ENCODE assay signal across 12 mouse cellular contexts in genomic region chr5:134512086-134512485, GRCm38 (mm10). TPM values are rescaled to one million over a fixed set of nuclear protein-coding genes. Genes with fewer than 3 reads are reported as not detected.
DNase-seq lines count a peak whose midpoint lies in the region; ATAC-seq and TF ChIP-seq lines count a peak whose summit lies in the region.
"Had no signal": no experiment of that assay in that cellular context is flagged by ENCODE, and none has a peak within 500 bp of the region (broad histone marks: within the 10 kb centered on the region; RNA-seq: fewer than 3 reads in every experiment).

No protein-coding gene starts in this region.

- no peak overlapping the region for H3K4me3 ChIP-seq in heart, embryonic 15.5 days
- H3K4me3 ChIP-seq in CH12.LX (replicated peaks in 1 of 3; ENCODE audit: low read depth in 2 of 3, low read length in 2 of 3, poor library complexity in 1 of 3): no peak overlapping the region
- no peak overlapping the region for H3K4me3 ChIP-seq in midbrain, embryonic 16.5 days (ENCODE audit: low read depth, low read length)

- in situ Hi-C loops in CH12.LX (cut with MboI; ENCODE audit: low pct_ligation_motif_present, low pct_unique_long_range_greater_than_20kb, low sequenced_read_pairs): no loop called here

- no peaks in the 10 kb centered on the region for H3K27me3 ChIP-seq in heart, embryonic 15.5 days
- H3K27me3 ChIP-seq in CH12.LX (replicated peaks): no peaks in the 10 kb centered on the region
- H3K27me3 ChIP-seq in midbrain, embryonic 16.5 days (ENCODE audit: control insufficient read depth, insufficient read depth, low read depth, low read length): no peaks in the 10 kb centered on the region

- peaks cover 8% of the 10 kb centered on the region for H3K4me1 ChIP-seq in heart, embryonic 15.5 days (replicated peaks)
- H3K4me1 ChIP-seq in CH12.LX (ENCODE audit: control insufficient read depth in 1 of 2, insufficient read depth in 2 of 2): peaks cover 10 to 35% of the 10 kb centered on the region in 2 experiments; a peak in 3 of 4 replicates
- H3K4me1 ChIP-seq in midbrain, embryonic 16.5 days (ENCODE audit: control insufficient read depth, insufficient read depth, low read length): peaks cover 5% of the 10 kb centered on the region; the same call in 1 of the 2 replicates

- TF ChIP-seq POLR2A in CH12.LX (IDR thresholded peaks at IDR 0.05; ENCODE audit: low read depth, low read length): no peak

- intact Hi-C loops in heart, postnatal 25 days (cut with DNase I): no loop called here

- no peaks in the 10 kb centered on the region for H3K79me2 ChIP-seq in CH12.LX (replicated peaks; ENCODE audit: control insufficient read depth, extremely low read depth, insufficient read depth, poor library complexity, severe bottlenecking)

- H3K9me3 ChIP-seq in heart, embryonic 15.5 days (replicated peaks): no peaks in the 10 kb centered on the region
- H3K9me3 ChIP-seq in CH12.LX (replicated peaks; ENCODE audit: low read length): peaks cover 11% of the 10 kb centered on the region
- no peaks in the 10 kb centered on the region; the same call in 1 of the 2 replicates for H3K9me3 ChIP-seq in midbrain, embryonic 16.5 days (replicated peaks; ENCODE audit: control insufficient read depth, low read length, poor library complexity, severe bottlenecking)

- 33% methylated on average over 5 of the region's 5 CpGs for WGBS in heart, embryonic 15.5 days
- 61% methylated on average over 5 of the region's 5 CpGs for WGBS in midbrain, embryonic 16.5 days

- H3K36me3 ChIP-seq in heart, embryonic 15.5 days: peaks cover 28% of the 10 kb centered on the region
- H3K36me3 ChIP-seq in CH12.LX (replicated peaks in 1 of 2; ENCODE audit: control insufficient read depth in 1 of 2, insufficient read depth in 1 of 2, low read length in 1 of 2): peaks cover 7 to 79% of the 10 kb centered on the region in 2 experiments
- peaks cover 73% of the 10 kb centered on the region for H3K36me3 ChIP-seq in midbrain, embryonic 16.5 days (ENCODE audit: control insufficient read depth, insufficient read depth, low read length)

- TF ChIP-seq RAD21 in CH12.LX (IDR thresholded peaks at IDR 0.05; ENCODE audit: low read depth, low read length): no peak

- TF ChIP-seq CTCF in CH12.LX (conservative IDR thresholded peaks at IDR 0.05 in 1 of 2, IDR thresholded peaks at IDR 0.05 in 1 of 2; ENCODE audit: low read depth in 2 of 2, low read length in 2 of 2): no peak

- no peak for DNase-seq in heart, postnatal 25 days (ENCODE audit: low spot score)
- peak; percentile 48 for DNase-seq in CH12.LX (ENCODE audit: extremely low read depth)
- DNase-seq in frontal cortex, postnatal 36 days (ENCODE audit: low spot score in 2 of 2): peak; percentile 74 to 81
- DNase-seq in adrenal gland, adult 8-10 months: no peak
- DNase-seq in adrenal gland, postnatal 25 days: no peak
- DNase-seq in embryo, embryonic 10 days (ENCODE audit: low spot score): no peak
- DNase-seq: adrenal gland, postnatal 36 days had no signal

- H3K27ac ChIP-seq in heart, embryonic 15.5 days: no peak overlapping the region
- no peak overlapping the region for H3K27ac ChIP-seq in CH12.LX (ENCODE audit: insufficient read depth, low read depth)
- H3K27ac ChIP-seq in midbrain, embryonic 16.5 days (ENCODE audit: low read length): peak overlapping the region; percentile 48

- dilution Hi-C loops in CH12.LX (cut with MboI; ENCODE audit: extremely low pct_ligation_motif_present, extremely low pct_unique_long_range_greater_than_20kb, low sequenced_read_pairs): no loop called here

- H3K4me2 ChIP-seq in heart, embryonic 15.5 days: no peak overlapping the region
- H3K4me2 ChIP-seq in CH12.LX (ENCODE audit: insufficient read depth, low read depth, poor library complexity, severe bottlenecking): no peak overlapping the region
- no peak overlapping the region for H3K4me2 ChIP-seq in midbrain, embryonic 16.5 days (ENCODE audit: low read length)
- H3K4me2 ChIP-seq: heart, embryonic 11.5 days had no signal

- peak; percentile 50; the same call in 1 of the 2 replicates for ATAC-seq in heart, embryonic 15.5 days (replicated peaks; ENCODE audit: insufficient number of reproducible peaks, insufficient read depth, low FRiP score, low read depth)
- peak; percentile 61 for ATAC-seq in midbrain, embryonic 16.5 days
- ATAC-seq: CD4-positive, CD25-positive, alpha-beta regulatory T cell, adult 4 months had no signal

- no peak overlapping the region for H3K9ac ChIP-seq in heart, embryonic 15.5 days
- H3K9ac ChIP-seq in CH12.LX (ENCODE audit: insufficient read depth, low read depth): no peak overlapping the region
- H3K9ac ChIP-seq in midbrain, embryonic 16.5 days (ENCODE audit: low read depth, low read length): no peak overlapping the region

- TF ChIP-seq EP300 in CH12.LX (IDR thresholded peaks at IDR 0.05; ENCODE audit: low read length): no peak

TF ChIP-seq in CH12.LX, 34 proteins besides CTCF, POLR2A, EP300 and RAD21:
- no peak for TF ChIP-seq JUND (conservative IDR thresholded peaks at IDR 0.05; ENCODE audit: low read depth, low read length)
- TF ChIP-seq USF1 (IDR thresholded peaks at IDR 0.05; ENCODE audit: low read depth, low read length): no peak
- no peak for TF ChIP-seq SMC3 (IDR thresholded peaks at IDR 0.05; ENCODE audit: low read depth, low read length)
- TF ChIP-seq ETS1 (conservative IDR thresholded peaks at IDR 0.05; ENCODE audit: low read depth, low read length): no peak
- no peak for TF ChIP-seq MAFK (IDR thresholded peaks at IDR 0.05; ENCODE audit: insufficient replicate concordance, low read length)
- no peak for TF ChIP-seq USF2 (conservative IDR thresholded peaks at IDR 0.05; ENCODE audit: low read depth, low read length)
- no peak for TF ChIP-seq ZC3H11A (IDR thresholded peaks at IDR 0.05; ENCODE audit: low read depth, low read length)
- no peak for TF ChIP-seq TCF12 (IDR thresholded peaks at IDR 0.05; ENCODE audit: low read depth, low read length)
- TF ChIP-seq CHD1 (IDR thresholded peaks at IDR 0.05; ENCODE audit: low read depth, low read length): no peak
- TF ChIP-seq ZNF384 (IDR thresholded peaks at IDR 0.05; ENCODE audit: low read depth, low read length): no peak
- TF ChIP-seq POLR2AphosphoS2 (IDR thresholded peaks at IDR 0.05; ENCODE audit: low read depth, low read length): no peak

RNA-seq across cellular contexts. Expression of gene Clip2, which starts 40.1 kb away (rescaled TPM):
- polyA plus RNA-seq in heart, embryonic 15.5 days (2015; fragmentation: Nextera tagmentation; extraction: Ambion mirVana): 1.4 and 1.8 TPM in 2 replicates
- total RNA-seq in heart, postnatal 25 days (2021): 1 to 10 TPM; 6.9 to 7.9 TPM
- 6.5 and 8.7 TPM in 2 replicates for total RNA-seq in CH12.LX (2012; rRNA removed)
- total RNA-seq in CH12.LX (2014; rRNA removed): 4.7 and 5.4 TPM in 2 replicates
- polyA plus RNA-seq in CH12.LX (2012; ENCODE audit: insufficient read length, low read depth): 15.7 and 16.7 TPM in 2 replicates
- 16.7 and 17.1 TPM in 2 replicates for polyA plus RNA-seq in midbrain, embryonic 16.5 days (2015; fragmentation: Nextera tagmentation; extraction: Ambion mirVana)
- 10 to 100 TPM; 18.8 to 28.2 (median 22.9) TPM for total RNA-seq in adrenal gland, adult 8-10 months (2022)
- total RNA-seq in adrenal gland, postnatal 25 days (2021): 13.9 and 17.8 TPM in 2 replicates

RNA-seq across cellular contexts. Expression of gene Syna, which starts 47.9 kb away (rescaled TPM):
- polyA plus RNA-seq in heart, embryonic 15.5 days (2015; fragmentation: Nextera tagmentation; extraction: Ambion mirVana): 0.06 TPM in 1 of 2 replicates, not detected in the other
- not detected for total RNA-seq in heart, postnatal 25 days (2021)
- total RNA-seq in CH12.LX (2012; rRNA removed) (0.08 and 0.13 TPM in 2 replicates), CH12.LX (2014; rRNA removed) (0.13 TPM in 1 of 2 replicates, not detected in the other)
- polyA plus RNA-seq in CH12.LX (2012; ENCODE audit: insufficient read length, low read depth): 2.3 and 4.0 TPM in 2 replicates
- polyA plus RNA-seq in midbrain, embryonic 16.5 days (2015; fragmentation: Nextera tagmentation; extraction: Ambion mirVana): 0.46 and 0.92 TPM in 2 replicates
- not detected for total RNA-seq in adrenal gland, adult 8-10 months (2022)
- not detected in 2 replicates for total RNA-seq in adrenal gland, postnatal 25 days (2021)
- total RNA-seq: adrenal gland, postnatal 36 days had no signal
- polyA plus RNA-seq: heart, embryonic 11.5 days; limb, embryonic 11.5 days had no signal

RNA-seq across cellular contexts. Expression of gene Gtf2ird1, which starts 55.6 kb away (rescaled TPM):
- 47.3 and 57.5 TPM in 2 replicates for polyA plus RNA-seq in heart, embryonic 15.5 days (2015; fragmentation: Nextera tagmentation; extraction: Ambion mirVana)
- total RNA-seq in heart, postnatal 25 days (2021): 10 to 100 TPM; 18.2 to 26.3 TPM
- total RNA-seq in CH12.LX (2012; rRNA removed) (12.2 and 13.1 TPM in 2 replicates), CH12.LX (2014; rRNA removed) (12.8 and 13.3 TPM in 2 replicates)
- polyA plus RNA-seq in CH12.LX (2012; ENCODE audit: insufficient read length, low read depth): 32.0 and 39.0 TPM in 2 replicates
- polyA plus RNA-seq in midbrain, embryonic 16.5 days (2015; fragmentation: Nextera tagmentation; extraction: Ambion mirVana): 74.3 and 81.5 TPM in 2 replicates
- 10 to 100 TPM; 46.0 to 93.0 (median 63.1) TPM for total RNA-seq in adrenal gland, adult 8-10 months (2022)
- 52.0 and 80.0 TPM in 2 replicates for total RNA-seq in adrenal gland, postnatal 25 days (2021)

Comparison
In these comparisons a context has a peak if more than half of its experiments do, and no peak if none do; other contexts are left out.
1. DNase-seq: peak in CH12.LX (single experiment) and frontal cortex, postnatal 36 days (2 of 2); none in heart, postnatal 25 days (single experiment), adrenal gland, adult 8-10 months (single experiment), adrenal gland, postnatal 25 days (single experiment) and embryo, embryonic 10 days (single experiment).